Mouse (Mus musculus) retina, adult 2 months (tissue): ENCODE data around the gene Olfr140.

Experiments used
- DNase-seq: peaks from one replicate; pipeline ENCODE4 v3.0.0-alpha.2; 2012; ENCODE audit warnings: low read depth, low spot score

The Olfr140 gene

DNA sequence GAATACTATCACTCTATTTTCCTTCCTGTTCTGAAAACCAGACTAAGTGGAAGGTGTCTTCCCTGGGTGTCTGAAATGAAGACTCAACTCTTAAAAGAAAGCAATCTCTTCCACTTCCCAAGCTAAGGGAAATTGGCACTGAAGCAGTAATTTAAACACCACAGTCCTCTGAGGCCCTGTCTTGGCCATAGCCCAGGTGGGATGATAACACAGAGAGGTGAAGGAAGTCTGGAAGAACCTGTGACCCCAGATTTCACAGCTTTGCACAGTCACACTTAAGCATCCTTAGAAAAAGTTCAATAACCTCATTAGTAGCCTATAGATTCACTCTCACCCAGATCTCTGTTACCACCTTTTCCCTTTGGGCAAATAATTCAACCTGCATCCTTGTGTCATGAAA is at the start of gene Olfr140:
Olfr140 (minus strand) TSS at position 101 of the 400 bp plus-strand sequence.
- DNase-seq: no peak

DNA sequence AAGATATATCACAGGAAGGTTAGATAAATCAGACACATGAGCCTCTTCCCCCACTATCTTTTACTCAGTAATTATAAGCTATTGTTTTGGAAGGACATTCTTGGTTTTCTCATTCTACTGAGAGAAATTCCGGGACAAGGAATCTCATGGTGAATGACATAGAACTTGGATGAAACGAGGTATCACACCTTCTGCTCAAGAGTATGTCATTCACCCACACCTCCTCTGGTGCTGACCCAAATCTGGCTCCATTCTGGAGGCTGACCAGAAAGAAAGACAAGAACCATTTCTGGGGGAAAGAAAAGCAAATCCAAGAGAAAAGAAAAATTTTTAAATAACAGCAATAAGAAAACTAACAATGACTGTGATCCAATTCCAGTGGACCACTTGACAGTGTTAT is 6.7 kb upstream of the Olfr140 start:
- DNase-seq: no peak

DNA sequence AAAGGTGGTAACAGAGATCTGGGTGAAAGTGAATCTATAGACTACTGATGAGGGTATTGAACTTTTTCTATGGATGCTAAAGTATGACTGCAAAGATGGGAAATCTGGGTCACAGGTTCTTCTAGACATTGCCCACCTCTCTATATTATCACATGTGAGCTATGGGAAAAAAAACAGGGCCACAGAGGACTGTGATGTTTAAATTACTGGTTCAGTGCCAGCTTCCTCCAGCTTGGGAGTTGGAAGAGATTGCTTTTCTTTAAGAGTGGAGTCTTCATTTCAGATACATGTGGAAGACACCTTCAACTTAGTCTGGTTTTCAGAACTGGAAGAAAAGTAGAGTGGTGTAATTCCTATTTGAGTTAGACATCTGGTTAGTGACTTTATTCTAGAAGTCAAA is 28.4 kb downstream of the Olfr140 start, which contains the start of gene Olfr1265:
Olfr1265 (plus strand) TSS at position 301 of the 400 bp plus-strand sequence.
- DNase-seq: no peak

DNA sequence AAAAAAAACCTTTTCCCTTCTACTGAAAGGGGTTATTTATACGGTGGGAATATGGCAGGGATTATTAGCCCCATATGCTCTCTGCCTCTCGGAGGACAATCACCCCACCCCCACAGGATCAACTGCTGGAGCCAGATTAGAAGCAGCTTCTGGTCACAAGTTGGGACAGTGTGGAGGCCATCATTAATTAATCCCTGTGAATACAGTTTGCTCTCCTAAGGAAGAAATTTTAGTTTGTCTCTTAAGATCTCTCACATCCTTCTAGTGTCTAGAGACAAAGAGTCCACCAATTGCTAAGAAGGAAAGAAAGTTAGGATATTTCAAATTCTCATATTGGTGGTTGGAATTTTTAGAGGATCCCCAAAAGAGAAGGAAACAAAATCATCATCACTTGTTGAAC is 37.9 kb downstream of the Olfr140 start, which contains the start of gene Olfr1264:
Olfr1264 (minus strand) TSS at position 101 of the 400 bp plus-strand sequence.
- no peak for DNase-seq

DNA sequence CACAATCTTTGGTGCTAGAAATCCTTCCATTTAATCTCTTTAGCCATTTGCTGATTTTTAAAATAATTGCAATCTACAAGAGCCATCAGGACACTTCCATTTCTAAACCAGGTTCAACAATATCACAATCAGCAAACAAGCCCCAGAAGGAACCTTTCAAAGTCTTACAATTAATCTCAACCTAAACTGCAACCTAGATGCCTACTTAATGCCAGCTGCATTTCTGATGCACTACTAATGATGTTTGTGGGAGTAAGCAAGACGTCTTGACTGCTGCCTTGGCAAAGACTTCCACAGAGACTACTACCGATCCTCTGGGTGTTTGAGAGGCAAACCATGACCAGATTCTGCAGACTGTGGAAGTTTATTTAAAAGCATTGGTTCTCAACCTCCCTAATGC is 51.6 kb downstream of the Olfr140 start, which contains the start of gene Olfr1263:
Olfr1263 (plus strand) TSS at position 301 of the 400 bp plus-strand sequence.
- DNase-seq: no peak

DNA sequence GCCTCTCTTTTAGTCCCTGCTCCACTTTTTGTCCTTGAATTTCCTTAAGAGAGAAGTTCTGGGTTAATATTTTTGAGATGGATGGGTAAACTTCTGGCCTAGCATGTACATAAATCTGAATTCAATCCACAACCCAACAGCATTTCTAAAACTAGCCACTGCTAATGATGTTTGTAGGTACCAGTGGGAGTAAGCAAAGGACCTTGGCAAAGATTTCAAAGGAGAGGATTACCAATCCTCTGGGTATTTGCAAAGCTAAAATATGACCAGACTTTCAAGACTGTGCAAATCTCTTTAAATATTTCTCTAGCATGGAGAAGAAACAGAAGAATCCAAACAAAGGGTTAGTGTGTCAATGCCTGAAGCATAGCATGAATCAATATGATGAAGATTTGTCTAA is 63.5 kb downstream of the Olfr140 start, which contains the start of gene Olfr1262:
Olfr1262 (plus strand) TSS at position 301 of the 400 bp plus-strand sequence.
- no peak for DNase-seq
